ENCODE assay signal across 9 mouse cellular contexts in genomic region chr6:114894548-114895106, GRCm38 (mm10).
A peak's percentile ranks its signal among the peaks of the same experiment; 100 is the strongest.
DNase-seq lines count a peak whose midpoint lies in the region; ATAC-seq and TF ChIP-seq lines count a peak whose summit lies in the region.
"Had no signal": no experiment of that assay in that cellular context is flagged by ENCODE, and none has a peak within 500 bp of the region (broad histone marks: within the 10 kb centered on the region; RNA-seq: fewer than 3 reads in every experiment).

No protein-coding gene starts in this region.

- no peak overlapping the region for H3K4me3 ChIP-seq in E14TG2a.4 (replicated peaks; ENCODE audit: low read length)
- H3K4me3 ChIP-seq in embryonic facial prominence, embryonic 15.5 days (replicated peaks), result no peak overlapping the region

- H3K4me1 ChIP-seq in E14TG2a.4 (replicated peaks; ENCODE audit: low read depth, low read length), result peaks cover 16% of the 10 kb centered on the region
- H3K4me1 ChIP-seq in embryonic facial prominence, embryonic 15.5 days, result peaks cover 62% of the 10 kb centered on the region

- H3K27ac ChIP-seq in embryonic facial prominence, embryonic 15.5 days (replicated peaks), result peak overlapping the region; percentile 90; the same call in 1 of the 2 replicates

- no peak for ATAC-seq in embryonic facial prominence, embryonic 15.5 days (ENCODE audit: insufficient number of reproducible peaks, low FRiP score, low TSS enrichment, low read depth)
- peak; percentile 21 for ATAC-seq in neutrophil, adult 5-6 weeks (ENCODE audit: extremely low read depth, insufficient number of reproducible peaks, low FRiP score, poor library complexity, severe bottlenecking)
- ATAC-seq: hindbrain, embryonic 16.5 days had no signal

- no peak overlapping the region for H3K9ac ChIP-seq in embryonic facial prominence, embryonic 15.5 days

- H3K4me2 ChIP-seq in embryonic facial prominence, embryonic 15.5 days (replicated peaks), result no peak overlapping the region

- WGBS in embryonic facial prominence, embryonic 15.5 days, result 56% methylated on average over 4 of the region's 4 CpGs

- TF ChIP-seq CTCF in E14TG2a.4 (conservative IDR thresholded peaks at IDR 0.05; ENCODE audit: low read length), result peak; percentile 22

- peak; percentile 9 for DNase-seq in kidney, adult 11 months
- no peak for DNase-seq in kidney, postnatal 14 days
- DNase-seq in right cerebral cortex, postnatal 4 days, result no peak
- no peak for DNase-seq in embryo, embryonic 11 days
- no peak for DNase-seq in layer of hippocampus, adult 9-11 months

- no peaks in the 10 kb centered on the region for H3K36me3 ChIP-seq in E14TG2a.4 (ENCODE audit: insufficient read depth, low read length)
- H3K36me3 ChIP-seq in embryonic facial prominence, embryonic 15.5 days, result peaks cover 10% of the 10 kb centered on the region; the same call in 1 of the 2 replicates

- H3K9me3 ChIP-seq in E14TG2a.4 (ENCODE audit: low read length), result no peaks in the 10 kb centered on the region
- no peaks in the 10 kb centered on the region for H3K9me3 ChIP-seq in embryonic facial prominence, embryonic 15.5 days (replicated peaks)

- H3K27me3 ChIP-seq in E14TG2a.4 (ENCODE audit: insufficient read depth, low read length), result peaks cover 3% of the 10 kb centered on the region; the same call in 1 of the 2 replicates
- no peaks in the 10 kb centered on the region for H3K27me3 ChIP-seq in embryonic facial prominence, embryonic 15.5 days
